Mouse (Mus musculus) C2C12 (cell line): ENCODE measurements around the gene Kctd17.

Experiments used
- CEBPB ChIP-seq: IDR thresholded peaks from one replicate; pipeline ENCODE4 v1.6.1; 2011; ENCODE audit warnings: low read depth, mild to moderate bottlenecking, control low read depth, moderate library complexity
- CTCF ChIP-seq: IDR thresholded peaks from one replicate; pipeline ENCODE4 v1.5.1; 2011; ENCODE audit not compliant: control insufficient read depth, insufficient read depth, insufficient read length
- MYOG ChIP-seq: IDR thresholded peaks from one replicate; pipeline ENCODE4 v1.6.1; 2011; ENCODE audit not compliant: control insufficient read depth, insufficient read length; ENCODE audit errors: extremely low read depth

- TF ChIP-seq CTCF (no peak), CEBPB (no peak), MYOG (no peak)
These were observed 32.8 kb upstream of the Kctd17 start, which contains the start of gene Tex33 for GRCm38 (mm10) chr15:78395478-78395962.
